Mouse (Mus musculus) CD4-positive helper T cell, adult 2 months (primary cell): ENCODE data around the gene Gm45140.

Experiments
- DNase-seq: peaks from one replicate; pipeline ENCODE4 v3.0.0-alpha.2; 2012; ENCODE audit warnings: low read depth, missing footprints, low spot score

The Gm45140 gene

DNA sequence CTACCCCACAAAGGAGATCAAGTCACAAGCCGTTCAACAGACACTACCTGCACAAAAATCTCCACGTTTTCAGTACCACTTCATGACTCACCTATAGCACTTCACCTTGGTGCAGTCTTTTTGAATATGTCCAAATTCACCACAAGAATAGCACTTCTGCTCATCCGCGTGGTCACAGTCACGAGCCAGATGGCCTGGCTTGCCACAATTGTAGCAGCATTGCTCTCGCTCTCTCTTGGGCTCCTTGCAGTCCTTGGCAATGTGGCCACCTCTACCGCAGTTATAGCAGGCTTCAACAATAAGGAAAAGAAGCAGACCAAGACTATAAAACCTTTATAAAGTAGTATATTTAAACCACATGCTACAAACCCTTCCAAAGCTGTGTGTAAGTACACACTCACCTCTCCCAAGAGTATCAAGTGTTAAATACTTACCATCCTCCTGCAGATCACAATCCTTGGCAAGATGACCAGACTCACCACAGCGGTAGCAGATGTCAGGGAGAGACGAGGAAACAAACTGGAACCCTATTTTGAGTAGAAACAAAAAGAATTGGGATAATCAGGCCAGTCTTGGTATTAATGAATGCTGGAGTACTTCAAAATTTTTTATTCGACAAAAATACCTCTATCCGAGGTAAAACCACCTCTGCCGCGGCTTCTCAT lies 9.6 kb upstream of the Gm45140 start:
- no peak for DNase-seq

DNA sequence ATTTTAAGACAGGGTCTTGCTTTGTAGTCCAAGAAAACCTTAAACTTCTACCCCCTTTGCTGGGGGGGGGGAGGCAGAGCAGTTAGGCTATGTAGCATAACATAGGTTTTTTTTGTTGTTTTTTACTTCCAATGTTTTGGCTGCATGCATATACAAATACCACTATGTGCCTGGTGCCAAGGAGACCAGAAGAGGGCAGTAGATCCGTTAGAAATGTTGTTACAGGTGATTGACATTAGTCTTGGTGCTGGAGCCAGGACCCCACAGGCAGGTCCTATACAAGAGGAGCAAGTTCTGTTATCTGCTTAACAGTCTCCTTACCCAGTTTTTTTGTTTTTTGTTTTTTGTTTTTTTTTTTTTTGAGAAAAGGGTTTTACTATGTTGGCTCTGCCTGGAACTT lies 6.7 kb upstream of the Gm45140 start:
- peak; percentile 56 for DNase-seq

DNA sequence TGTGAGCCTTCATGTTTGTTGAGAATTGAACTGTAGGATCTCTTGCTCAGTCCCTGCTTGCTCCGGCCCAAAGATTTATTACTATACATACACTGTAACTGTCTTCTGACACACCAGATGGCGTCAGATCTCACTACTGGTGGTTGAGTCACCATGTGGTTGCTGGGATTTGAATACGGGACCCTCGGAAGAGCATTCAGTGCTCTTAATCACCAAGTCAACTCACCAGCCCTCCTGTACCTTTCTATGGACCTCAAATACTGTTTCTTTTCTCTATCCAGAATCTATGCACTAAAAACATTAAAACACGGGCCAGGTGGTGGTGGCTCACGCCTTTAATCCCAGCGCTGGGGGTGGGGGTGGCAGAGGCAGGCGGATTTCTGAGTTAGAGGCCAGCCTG lies 6.0 kb upstream of the Gm45140 start:
- no peak for DNase-seq

DNA sequence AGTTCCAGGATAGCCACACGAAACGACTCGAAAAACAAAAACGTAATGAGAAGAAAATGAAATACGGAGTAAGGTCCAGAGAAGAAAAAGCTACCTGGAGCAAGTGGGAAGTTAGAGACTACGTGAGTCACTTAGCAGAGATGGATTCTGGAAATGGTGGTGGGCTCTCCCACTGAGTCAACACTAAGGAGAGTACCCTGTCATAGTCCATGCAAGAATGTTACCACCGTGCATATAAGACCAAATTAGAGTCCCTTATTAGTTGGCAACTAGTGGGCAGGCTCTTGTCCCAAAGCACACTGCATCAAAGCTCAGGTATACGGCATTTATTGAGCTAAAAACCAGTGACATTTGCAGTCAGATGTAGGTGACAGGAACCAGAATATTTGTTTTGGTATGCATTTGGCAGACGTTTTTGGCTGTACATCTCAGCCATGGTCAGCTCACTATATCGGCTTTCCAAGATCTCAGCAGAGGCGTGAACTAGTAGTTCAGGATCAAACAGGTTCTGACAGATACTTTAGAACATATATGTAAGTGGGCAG lies 4.3 kb upstream of the Gm45140 start:
- no peak for DNase-seq

DNA sequence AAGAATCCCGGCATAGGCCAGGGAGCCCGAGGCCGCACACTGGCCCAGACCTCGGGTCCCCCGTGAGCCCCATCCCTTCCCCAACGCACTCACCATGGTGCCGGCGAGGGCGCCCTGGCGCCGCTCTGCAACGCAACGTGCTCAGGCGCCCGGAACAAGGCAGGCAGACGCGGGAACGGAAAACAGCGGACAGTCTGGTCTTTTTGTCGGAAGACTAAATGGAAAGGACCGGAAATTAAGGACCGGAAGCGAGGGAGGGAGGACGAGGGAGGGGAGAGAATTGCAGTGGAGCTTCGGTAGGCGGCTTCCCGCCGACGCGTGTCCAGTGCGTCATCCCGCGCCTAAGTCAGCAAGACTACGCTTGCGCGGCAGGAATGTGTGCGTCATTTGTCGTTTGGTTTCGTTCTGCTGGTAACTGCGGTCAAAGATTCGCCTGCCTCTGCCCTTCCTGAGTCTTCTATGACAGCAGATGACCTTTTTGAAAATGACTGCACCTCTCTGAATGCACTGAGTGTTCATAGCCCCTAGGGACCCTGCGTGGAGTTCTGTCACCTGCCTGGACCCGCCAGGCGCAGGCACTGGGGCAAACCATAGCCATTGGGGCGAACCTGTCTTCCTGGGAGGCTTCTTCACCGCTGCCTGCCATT lies 3.1 kb upstream of the Gm45140 start, which contains the start of gene Isy1:
Gene Isy1, minus strand, starts transcription at position 248 of the 647 bp plus-strand sequence.
- DNase-seq = peak; percentile 99

DNA sequence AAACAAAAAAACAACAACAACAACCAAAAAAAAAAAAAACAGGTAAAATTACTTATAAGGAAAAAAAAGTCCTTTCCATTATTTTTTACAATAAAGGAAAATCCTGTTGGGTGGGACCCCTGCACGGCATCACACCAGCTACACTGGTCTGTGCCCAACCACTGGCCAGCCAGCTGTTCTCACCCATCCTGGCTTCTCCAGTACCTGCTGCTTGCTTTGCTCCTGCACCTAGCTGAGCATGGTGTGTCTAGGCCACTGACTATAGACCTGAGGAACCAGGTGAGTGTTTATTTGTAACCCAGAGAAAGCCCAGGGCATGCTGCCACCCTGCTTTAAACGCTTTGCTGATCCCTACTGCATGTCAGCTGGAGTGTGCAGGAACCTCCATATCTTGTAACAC lies 15.2 kb downstream of the Gm45140 start:
- no peak for DNase-seq

DNA sequence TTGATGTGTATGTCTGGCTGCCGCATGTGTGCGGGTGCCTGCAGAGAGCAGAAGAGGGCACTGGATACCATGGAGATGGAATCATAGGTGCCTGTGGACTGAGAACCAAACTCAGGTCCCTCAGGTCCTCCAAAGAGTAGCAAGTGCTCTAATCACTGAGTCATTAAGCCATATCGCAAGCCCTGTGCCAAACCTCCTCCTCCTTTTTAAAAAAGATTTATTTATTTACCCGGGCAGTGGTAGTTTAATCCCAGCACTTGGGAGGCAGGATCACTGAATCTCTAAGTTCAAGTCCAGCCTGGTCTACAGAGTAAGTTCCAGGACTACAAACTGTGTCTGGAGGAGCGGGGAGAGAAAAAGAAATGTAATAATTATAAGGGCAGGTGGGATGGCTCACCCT lies 21.1 kb downstream of the Gm45140 start:
- no peak for DNase-seq

DNA sequence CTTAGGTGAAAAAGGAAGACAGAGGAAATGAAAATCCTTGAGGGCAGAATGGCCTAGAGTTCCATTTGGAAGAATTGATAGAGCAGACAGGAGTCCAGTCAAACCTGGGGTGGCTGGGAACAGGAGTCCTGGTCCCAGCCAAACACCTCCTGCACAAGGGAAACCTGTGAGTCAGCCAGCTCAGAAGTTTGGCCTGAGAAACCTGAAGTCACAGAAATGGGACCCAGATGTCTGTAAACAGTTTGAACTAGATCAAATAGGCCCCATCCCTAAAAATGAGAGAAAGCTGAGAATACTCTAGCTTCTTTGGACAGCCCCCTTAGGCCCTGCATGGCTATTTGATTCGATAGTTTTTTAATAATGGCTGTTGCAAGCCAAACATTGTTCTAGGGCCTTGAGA lies 22.9 kb downstream of the Gm45140 start:
- DNase-seq = no peak

DNA sequence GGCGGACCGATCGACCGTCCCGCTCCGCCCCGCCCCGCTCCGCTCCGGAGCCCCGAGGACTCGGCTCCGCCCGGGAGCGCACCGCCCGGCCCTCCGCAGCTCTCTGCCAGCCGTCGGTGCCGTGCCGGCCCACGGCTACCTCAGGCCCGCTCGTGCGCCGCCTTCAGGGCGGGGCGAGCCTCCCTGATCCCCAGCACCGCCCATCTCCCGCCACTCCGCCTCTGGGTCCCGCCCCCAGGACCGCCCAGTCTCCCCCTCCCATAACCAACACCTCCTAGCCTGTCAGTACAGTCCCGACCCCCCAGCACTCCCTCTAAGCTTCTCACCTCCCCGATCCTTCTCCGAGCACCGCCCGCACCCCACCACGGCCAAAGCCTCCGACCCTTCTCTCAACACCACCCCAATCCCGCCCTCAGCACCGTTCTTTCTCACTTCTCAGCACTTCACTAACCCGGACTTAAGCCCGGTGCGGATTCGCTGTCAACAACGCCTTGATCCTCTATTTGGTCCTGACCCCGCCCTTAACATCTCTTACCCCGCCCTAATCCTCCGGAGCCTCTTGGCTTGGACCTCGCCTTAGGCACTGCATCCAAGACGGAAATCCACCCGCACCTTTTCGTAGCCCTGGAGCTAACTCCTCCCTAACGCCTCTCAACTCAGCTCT lies 23.8 kb downstream of the Gm45140 start, which contains the start of gene Rab43:
Gene Rab43, minus strand, starts transcription at position 490 of the 664 bp plus-strand sequence.
- peak; percentile 93 for DNase-seq

DNA sequence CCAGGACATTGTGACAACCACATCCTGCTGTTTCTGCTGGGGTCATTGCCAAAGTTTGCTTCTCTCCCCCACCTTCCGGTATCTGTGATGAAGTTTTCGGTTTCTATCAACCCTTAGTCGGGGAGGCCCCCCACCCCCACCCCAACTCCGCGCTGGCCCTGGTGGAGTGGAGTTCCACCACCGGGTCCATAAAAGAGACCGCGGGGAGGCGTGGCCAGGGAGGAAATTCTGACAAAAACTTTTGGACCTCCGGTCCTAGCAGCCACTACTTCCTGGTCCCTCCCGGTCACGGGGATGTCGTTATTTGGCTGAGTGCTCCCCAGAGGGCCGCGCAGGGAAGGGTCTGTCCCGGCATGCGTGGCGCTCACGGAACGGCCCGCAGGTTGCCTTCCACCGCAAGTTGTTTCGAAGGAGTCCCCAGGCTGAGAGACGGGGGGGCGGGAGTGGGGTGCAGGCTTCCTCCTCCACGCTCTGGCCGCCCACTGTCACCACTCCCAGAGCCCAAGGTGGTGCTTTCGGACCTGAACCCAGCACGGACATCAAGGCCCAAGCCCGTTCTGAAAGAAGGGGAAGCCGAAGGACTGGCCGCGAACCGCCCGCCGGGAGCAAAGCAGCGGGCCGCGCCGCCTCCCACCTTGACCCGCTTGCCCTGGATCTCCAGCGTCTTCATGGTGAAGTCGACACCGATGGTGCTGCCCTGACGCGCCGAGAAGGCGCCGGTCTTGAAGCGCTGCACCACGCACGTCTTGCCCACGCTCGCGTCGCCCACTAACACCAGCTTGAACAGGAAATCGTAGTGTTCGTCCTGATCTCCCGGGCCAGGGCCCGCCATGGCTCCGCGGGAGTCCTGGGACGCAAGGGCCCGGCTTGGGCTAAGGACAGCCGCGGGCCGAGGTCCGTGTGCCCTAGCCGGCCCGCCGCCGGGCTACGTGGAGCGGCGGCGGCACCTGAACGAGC lies 24.6 kb downstream of the Gm45140 start:
- peak; percentile 87 for DNase-seq

DNA sequence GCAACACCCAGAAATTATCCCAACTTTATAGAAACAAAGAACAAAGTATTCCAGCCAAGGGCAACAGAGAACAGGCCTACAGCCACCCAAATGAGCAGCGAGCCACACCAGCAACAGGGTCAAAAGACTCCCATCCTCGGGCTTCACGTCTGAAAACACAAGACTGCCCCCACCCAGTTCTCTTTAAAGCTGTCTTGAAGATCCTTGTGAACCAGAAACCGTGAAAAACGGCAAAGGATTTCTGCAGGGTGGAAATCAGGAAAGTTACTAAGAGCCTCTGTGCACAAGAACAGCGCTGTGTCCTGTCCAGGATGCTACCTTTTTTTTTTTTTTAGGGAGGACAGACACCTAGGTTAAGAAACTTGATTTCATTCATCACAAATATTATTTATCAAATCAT lies 25.3 kb downstream of the Gm45140 start:
- no peak for DNase-seq

DNA sequence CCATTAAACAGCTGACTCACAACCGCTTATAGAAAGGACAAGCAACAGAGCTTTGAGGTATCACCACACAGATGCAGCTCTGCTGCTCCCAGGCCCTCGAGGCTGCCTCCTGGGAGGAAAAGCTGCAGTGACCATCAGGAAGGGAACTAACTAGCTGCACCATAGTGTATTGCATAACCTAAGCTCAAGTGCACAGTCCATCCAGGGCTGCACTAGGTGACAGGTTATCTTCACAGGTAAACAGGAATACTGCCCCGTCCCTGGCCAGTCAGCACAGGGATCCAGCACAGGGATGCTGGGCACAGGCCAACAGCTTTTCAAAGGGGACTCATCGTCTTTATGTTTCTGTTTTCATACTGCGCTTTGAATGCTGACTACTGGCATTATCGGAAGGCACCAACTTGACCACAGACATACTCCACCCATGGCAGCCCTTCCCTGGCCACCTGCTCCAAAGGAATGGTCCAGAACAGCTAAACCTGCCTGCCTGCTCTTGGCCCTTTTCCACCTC lies 25.9 kb downstream of the Gm45140 start:
- no peak for DNase-seq

DNA sequence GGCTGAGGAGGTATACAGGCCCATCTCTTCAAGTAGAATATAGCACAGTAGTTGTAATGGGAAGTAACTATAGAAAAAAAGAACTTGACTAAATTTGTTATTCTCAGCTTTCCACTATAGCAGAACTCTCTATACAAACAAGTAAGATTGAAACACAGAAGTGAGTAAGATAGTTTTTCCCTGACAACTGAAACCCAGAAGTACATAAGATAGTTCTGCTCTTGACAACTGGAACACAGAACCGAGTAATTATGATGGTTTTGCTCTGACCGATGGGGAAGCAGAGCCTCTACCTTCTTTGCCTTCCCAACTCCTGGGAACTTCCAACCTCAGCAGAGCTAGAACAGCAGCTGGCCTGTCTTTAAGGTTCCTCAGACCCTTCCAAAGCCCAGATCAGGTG lies 26.5 kb downstream of the Gm45140 start:
- no peak for DNase-seq

DNA sequence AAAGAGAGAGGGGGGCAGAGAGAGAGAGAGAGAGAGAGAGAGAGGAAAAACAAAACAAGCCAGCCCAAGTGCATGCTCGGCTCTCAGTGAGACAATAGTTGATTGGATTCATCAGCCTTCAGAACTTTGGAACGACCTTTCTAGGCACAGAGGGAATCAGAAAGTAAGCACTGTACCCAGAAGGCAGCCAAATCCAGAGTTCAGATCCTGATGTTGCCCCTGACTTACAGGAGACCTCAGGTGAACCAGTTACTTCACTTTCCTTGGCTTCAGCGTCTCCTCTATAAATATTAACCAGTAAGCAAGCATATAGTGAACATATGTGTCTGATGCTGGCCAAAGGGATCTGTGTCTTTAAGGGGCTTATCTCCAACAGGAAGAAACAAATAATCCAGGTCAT lies 27.1 kb downstream of the Gm45140 start:
- DNase-seq = no peak

DNA sequence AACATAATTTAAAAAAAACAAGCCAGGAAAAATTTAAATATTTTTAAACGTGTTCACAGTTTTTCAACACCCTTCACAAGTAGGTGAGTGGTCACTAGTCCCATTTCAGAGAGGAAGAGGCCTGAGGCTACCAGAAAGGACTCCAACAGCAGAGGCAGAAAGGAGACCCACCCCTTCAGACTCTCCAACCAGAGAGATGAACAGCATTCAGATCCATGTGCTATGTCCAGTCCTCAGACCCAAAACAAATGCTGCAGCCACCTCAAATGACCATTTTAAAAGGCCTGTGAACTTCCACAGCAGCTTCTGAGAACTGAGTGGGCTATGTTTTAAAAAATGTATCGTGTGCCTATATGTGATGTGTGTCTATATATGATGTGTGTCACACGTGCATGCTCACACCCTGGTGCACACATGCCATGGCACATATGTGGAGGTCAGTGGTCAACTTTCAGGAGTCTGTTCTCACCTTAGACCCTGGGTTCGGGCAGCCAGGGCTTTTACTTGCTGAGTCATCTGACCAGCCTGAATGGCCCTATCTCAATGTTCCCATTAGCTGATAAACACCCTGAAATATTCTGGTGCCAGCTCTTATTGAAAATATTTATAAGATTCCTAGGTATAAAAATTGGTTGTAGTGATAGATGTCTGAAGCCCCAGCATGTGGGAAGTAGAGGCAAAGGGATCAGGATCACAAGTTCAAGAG lies 27.7 kb downstream of the Gm45140 start:
- no peak for DNase-seq

DNA sequence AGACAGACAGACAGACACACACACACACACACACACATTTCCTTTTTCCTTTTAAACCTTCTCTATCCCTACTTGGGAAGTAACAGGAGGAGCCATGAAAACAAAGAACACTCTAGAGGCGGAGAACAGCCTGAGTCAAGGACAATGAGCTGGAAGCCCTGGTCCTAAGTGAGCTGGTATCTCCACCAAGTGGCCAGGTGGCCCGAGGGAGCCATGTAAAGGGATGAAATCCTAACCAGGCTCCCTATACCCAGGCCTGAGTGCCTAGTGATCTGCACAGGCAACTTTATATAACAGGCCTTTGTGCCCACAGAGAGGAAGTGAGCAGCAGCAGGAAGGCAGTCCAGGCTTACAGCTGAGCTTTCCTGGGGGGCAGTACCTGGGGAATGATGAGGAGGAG lies 28.7 kb downstream of the Gm45140 start:
- no peak for DNase-seq

DNA sequence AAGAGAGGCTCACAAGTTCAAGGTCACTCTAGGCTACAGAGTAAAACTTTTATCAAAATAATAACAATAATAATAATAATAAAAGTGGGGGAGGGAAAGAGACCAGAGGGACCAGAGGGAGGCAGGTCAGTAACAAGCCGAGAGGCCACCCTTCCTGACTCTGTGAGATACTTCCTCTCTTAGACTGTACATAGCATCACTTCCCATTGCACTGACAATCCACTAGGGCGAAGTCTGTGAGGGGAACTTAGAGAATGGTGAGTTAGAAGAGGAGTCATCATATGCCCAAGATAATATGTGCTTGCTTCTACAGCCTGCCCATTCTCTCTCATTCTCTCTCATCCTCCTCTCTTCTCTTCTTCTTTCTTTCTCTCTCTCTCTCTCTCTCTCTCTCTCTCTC lies 29.6 kb downstream of the Gm45140 start:
- peak; percentile 22 for DNase-seq

DNA sequence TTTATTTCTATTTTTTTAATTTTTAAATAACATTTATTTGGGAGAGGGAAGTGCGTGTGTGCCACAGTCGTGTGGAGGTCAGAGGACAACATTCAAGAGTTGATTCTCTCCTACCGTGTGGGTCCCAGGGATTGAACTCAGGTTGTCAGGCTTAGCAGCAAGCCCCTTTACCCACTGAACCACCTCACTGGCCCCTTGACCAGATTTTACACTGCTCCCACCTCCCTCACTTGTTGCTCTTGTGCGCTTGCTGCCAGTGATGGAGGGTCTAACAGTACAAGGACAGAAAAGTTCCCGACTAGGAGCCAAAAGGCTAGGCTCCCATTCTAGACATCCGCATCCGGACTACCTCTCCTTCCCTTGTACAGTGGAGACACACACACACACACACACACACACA lies 30.1 kb downstream of the Gm45140 start:
- DNase-seq = no peak

DNA sequence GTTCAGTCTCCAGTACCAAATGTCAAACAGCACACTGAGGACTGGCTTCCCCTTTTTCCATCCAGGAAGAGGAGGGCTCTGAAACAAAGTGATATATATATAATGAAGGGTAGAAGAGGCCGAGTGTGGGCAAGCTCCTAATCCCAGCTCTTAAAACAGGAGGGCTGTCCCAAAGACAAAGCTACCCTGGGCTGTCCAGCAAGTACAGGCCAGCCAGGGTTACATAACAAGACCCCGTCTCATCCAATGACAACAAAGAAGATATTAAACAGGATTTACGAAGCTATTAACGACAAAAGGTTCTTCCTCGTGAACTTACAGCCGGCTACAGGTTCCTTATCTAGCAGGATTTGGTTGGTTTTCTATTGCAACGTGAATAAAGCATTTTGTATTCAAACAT lies 30.7 kb downstream of the Gm45140 start:
- no peak for DNase-seq

DNA sequence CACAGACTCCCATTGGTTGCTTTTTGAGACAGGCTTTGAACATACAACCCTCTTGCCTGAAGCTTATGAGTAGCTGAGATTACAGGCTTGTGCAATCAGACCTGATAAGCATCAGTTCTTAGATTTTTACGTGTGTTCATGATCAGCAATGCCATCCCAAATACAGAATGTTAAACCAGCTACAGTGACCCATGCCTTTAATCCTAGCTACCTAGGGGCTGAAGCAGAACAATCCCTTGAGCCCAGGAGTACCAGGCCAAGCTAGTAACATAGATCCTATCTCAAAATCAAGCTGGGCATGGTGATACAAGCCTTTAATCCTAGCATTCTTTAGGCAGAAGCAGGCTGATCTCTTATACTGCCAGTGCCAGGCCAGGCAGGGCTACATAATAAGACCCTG lies 31.6 kb downstream of the Gm45140 start:
- no peak for DNase-seq

DNA sequence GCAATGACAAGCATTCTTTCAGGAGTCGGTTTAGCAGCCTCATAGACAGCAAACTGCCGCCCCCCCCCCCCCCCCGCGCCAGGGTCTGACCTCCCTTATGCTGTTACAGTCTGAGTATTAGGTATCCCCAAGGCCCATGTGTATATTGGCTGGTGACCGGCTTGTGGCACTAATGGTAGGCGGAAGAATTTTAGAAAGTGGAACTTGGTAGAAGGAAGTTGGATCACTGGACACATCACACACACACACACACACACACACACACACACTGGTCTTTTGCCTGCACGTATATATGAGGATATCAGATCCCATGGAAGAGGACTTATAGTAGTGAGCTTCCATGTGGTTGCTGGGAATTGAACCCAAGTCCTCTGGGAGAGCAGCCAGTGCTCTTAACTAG lies 33.1 kb downstream of the Gm45140 start:
- no peak for DNase-seq
